Mouse (Mus musculus) thymus, adult 2 months (tissue): ENCODE measurements around the gene Atp8b4.

Experiments used
- CTCF ChIP-seq: fragments of 200-500 bp; IDR thresholded peaks from 2 replicates; pipeline ENCODE4 v1.5.1; 2012; ENCODE audit warnings: mild to moderate bottlenecking, control low read depth, low read length, moderate library complexity, borderline replicate concordance; ENCODE audit not compliant: control insufficient read depth, poor library complexity, insufficient read depth; ENCODE audit errors: extremely low read depth
- POLR2A ChIP-seq: fragments of 200-500 bp; IDR thresholded peaks from 2 replicates; pipeline ENCODE4 v1.6.1; 2012; ENCODE audit warnings: mild to moderate bottlenecking, low read length, control low read depth, moderate library complexity; ENCODE audit not compliant: control insufficient read depth, poor library complexity, insufficient read depth; ENCODE audit errors: extremely low read depth

GRCm38 (mm10) chr2:126399454-126399853 lies 101.0 kb downstream of the Atp8b4 start:
- TF ChIP-seq CTCF (no peak), POLR2A (no peak)
